7 mouse cellular contexts compared by ENCODE assay signal in the genomic region with DNA sequence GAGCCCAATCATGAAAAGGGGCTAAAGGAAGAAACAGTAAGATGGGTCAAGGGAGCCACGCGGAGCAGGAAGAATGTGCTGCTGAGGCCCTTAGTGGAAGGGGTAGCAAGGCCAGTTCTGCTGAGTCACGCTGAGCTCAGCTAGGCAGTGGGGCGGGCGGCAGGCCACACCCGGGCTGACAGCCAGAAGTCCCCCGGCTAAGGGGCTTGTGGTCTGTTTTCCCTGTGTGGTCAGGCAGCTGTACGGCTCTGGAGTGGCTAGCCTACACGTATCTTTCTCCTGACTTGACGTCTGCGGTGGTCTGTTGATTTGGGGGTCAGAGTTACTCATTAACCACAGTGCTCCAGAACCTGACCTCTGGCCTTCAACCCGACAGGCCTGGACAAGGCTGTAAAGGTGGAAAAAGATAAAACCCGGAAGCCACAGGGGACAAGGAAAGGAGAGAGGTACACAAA. TPM values are rescaled to one million over a fixed set of nuclear protein-coding genes. Genes with fewer than 3 reads are reported as not detected.
DNase-seq lines count a peak whose midpoint lies in the region; ATAC-seq and TF ChIP-seq lines count a peak whose summit lies in the region.

No protein-coding gene starts in this region.

- in situ Hi-C loops in Patski (cut with MboI; ENCODE audit: low pct_unique_long_range_greater_than_20kb): no loop called here

- peaks cover 83% of the 10 kb centered on the region for H3K36me3 ChIP-seq in E14TG2a.4 (ENCODE audit: insufficient read depth, low read length)
- H3K36me3 ChIP-seq in embryonic facial prominence, embryonic 11.5 days (replicated peaks; ENCODE audit: control insufficient read depth, insufficient read depth, low read depth, low read length): peaks cover 7% of the 10 kb centered on the region
- peaks cover 26% of the 10 kb centered on the region for H3K36me3 ChIP-seq in heart, embryonic 11.5 days (ENCODE audit: control insufficient read depth, insufficient read depth, low read length)
- peaks cover 59% of the 10 kb centered on the region for H3K36me3 ChIP-seq in kidney, embryonic 15.5 days
- H3K36me3 ChIP-seq in spleen, adult 2 months (ENCODE audit: control insufficient read depth, insufficient read depth, low read length): peaks cover 34% of the 10 kb centered on the region

- H3K9ac ChIP-seq in embryonic facial prominence, embryonic 11.5 days (replicated peaks; ENCODE audit: low read length): no peak overlapping the region
- peak overlapping the region; percentile 70 for H3K9ac ChIP-seq in heart, embryonic 11.5 days (ENCODE audit: low read depth, low read length)
- H3K9ac ChIP-seq in kidney, embryonic 15.5 days: peak overlapping the region; percentile 6; the same call in 1 of the 2 replicates

- peak; percentile 78 for DNase-seq in Patski (ENCODE audit: low read depth, low spot score)
- peak; percentile 44 for DNase-seq in embryonic facial prominence, embryonic 11.5 days (ENCODE audit: low spot score)
- DNase-seq in lung, postnatal 14 days: peak; percentile 72
- peak in 1 of 2 experiments; percentile 33 for DNase-seq in spleen, adult 2 months (ENCODE audit: low read depth in 1 of 2, low spot score in 2 of 2)

- H3K9me3 ChIP-seq in E14TG2a.4 (ENCODE audit: low read length): no peaks in the 10 kb centered on the region
- no peaks in the 10 kb centered on the region for H3K9me3 ChIP-seq in embryonic facial prominence, embryonic 11.5 days (replicated peaks; ENCODE audit: control insufficient read depth, low read length)
- no peaks in the 10 kb centered on the region for H3K9me3 ChIP-seq in heart, embryonic 11.5 days (replicated peaks; ENCODE audit: control insufficient read depth, low read length)
- no peaks in the 10 kb centered on the region for H3K9me3 ChIP-seq in kidney, embryonic 15.5 days (replicated peaks)

- H3K4me3 ChIP-seq in E14TG2a.4 (replicated peaks; ENCODE audit: low read length): peak overlapping the region; percentile 76
- H3K4me3 ChIP-seq in embryonic facial prominence, embryonic 11.5 days (ENCODE audit: low read depth, low read length): no peak overlapping the region
- H3K4me3 ChIP-seq in heart, embryonic 11.5 days (ENCODE audit: low read depth, low read length): 0 out of 2 replicates have a peak overlapping the region, but pooled peaks have one; percentile 13
- H3K4me3 ChIP-seq in kidney, embryonic 15.5 days (replicated peaks): peak overlapping the region; percentile 68
- H3K4me3 ChIP-seq in spleen, adult 2 months (ENCODE audit: extremely low read depth, insufficient read depth, insufficient read length): no peak overlapping the region

- no peaks in the 10 kb centered on the region for H3K27me3 ChIP-seq in E14TG2a.4 (ENCODE audit: insufficient read depth, low read length)
- H3K27me3 ChIP-seq in Patski: no peaks in the 10 kb centered on the region
- H3K27me3 ChIP-seq in embryonic facial prominence, embryonic 11.5 days (ENCODE audit: control insufficient read depth, insufficient read depth, low read length): no peaks in the 10 kb centered on the region
- H3K27me3 ChIP-seq in heart, embryonic 11.5 days (ENCODE audit: control insufficient read depth, insufficient read depth, low read length): no peaks in the 10 kb centered on the region
- H3K27me3 ChIP-seq in kidney, embryonic 15.5 days: no peaks in the 10 kb centered on the region
- H3K27me3 ChIP-seq in spleen, adult 2 months (ENCODE audit: control insufficient read depth, insufficient read depth, low read length): no peaks in the 10 kb centered on the region

- TF ChIP-seq CTCF in E14TG2a.4 (conservative IDR thresholded peaks at IDR 0.05; ENCODE audit: low read length) (no peak), Patski (IDR thresholded peaks at IDR 0.05) (no peak)
- TF ChIP-seq CTCF in spleen, adult 2 months (IDR thresholded peaks at IDR 0.05; ENCODE audit: extremely low read depth, insufficient read depth, insufficient read length, insufficient replicate concordance): no peak

- peak overlapping the region; percentile 60; the same call in 1 of the 2 replicates for H3K27ac ChIP-seq in embryonic facial prominence, embryonic 11.5 days (replicated peaks; ENCODE audit: low read depth, low read length)
- peak overlapping the region; percentile 93 for H3K27ac ChIP-seq in heart, embryonic 11.5 days (ENCODE audit: low read depth, low read length)
- peak overlapping the region; percentile 94 for H3K27ac ChIP-seq in kidney, embryonic 15.5 days
- peak overlapping the region; percentile 79 for H3K27ac ChIP-seq in spleen, adult 2 months (ENCODE audit: insufficient read depth, low read length)

- POLR2A ChIA-PET in Patski (lab: Charles Lee): no interaction called here

- WGBS in embryonic facial prominence, embryonic 11.5 days: 19% methylated on average over 13 of the region's 13 CpGs
- 9% methylated on average over 13 of the region's 13 CpGs for WGBS in heart, embryonic 11.5 days (ENCODE audit: insufficient replicate concordance)
- WGBS in kidney, embryonic 15.5 days: 12% methylated on average over 13 of the region's 13 CpGs
- 46% methylated on average over 13 of the region's 13 CpGs for WGBS in spleen, adult 2 months

- CTCF ChIA-PET in Patski (lab: Charles Lee): no interaction called here

- TF ChIP-seq POLR2A in spleen, adult 2 months (IDR thresholded peaks at IDR 0.05; ENCODE audit: low read depth, low read length): no peak

- ATAC-seq in Patski: peak; percentile 24
- no peak for ATAC-seq in embryonic facial prominence, embryonic 11.5 days (replicated peaks; ENCODE audit: insufficient number of reproducible peaks, low FRiP score, low TSS enrichment, low read depth)
- no peak for ATAC-seq in heart, embryonic 11.5 days (replicated peaks; ENCODE audit: insufficient number of reproducible peaks, low FRiP score, low TSS enrichment)
- peak; percentile 44 for ATAC-seq in kidney, embryonic 15.5 days (replicated peaks; ENCODE audit: low FRiP score)

- no peak overlapping the region for H3K4me2 ChIP-seq in embryonic facial prominence, embryonic 11.5 days (ENCODE audit: low read depth, low read length)
- H3K4me2 ChIP-seq in heart, embryonic 11.5 days: peak overlapping the region; percentile 71
- H3K4me2 ChIP-seq in kidney, embryonic 15.5 days: peak overlapping the region; percentile 60

- H3K4me1 ChIP-seq in E14TG2a.4 (replicated peaks; ENCODE audit: low read depth, low read length): peaks cover 67% of the 10 kb centered on the region
- peaks cover 8% of the 10 kb centered on the region for H3K4me1 ChIP-seq in embryonic facial prominence, embryonic 11.5 days (ENCODE audit: control insufficient read depth, insufficient read depth, low read length)
- H3K4me1 ChIP-seq in heart, embryonic 11.5 days (ENCODE audit: control insufficient read depth, insufficient read depth, low read length): peaks cover 33% of the 10 kb centered on the region
- H3K4me1 ChIP-seq in kidney, embryonic 15.5 days: peaks cover 52% of the 10 kb centered on the region
- H3K4me1 ChIP-seq in spleen, adult 2 months (ENCODE audit: control insufficient read depth, insufficient read depth, insufficient read length): peaks cover 9% of the 10 kb centered on the region; the same call in 1 of the 2 replicates

RNA-seq across cellular contexts. Expression of a gene that starts 1.2 kb away (rescaled TPM):
- 15.6 TPM for polyA plus RNA-seq in Patski (2021)
- polyA plus RNA-seq in embryonic facial prominence, embryonic 11.5 days (2014; fragmentation: Nextera tagmentation; extraction: Ambion mirVana): 4,830 and 5,123 TPM in 2 replicates
- polyA plus RNA-seq in heart, embryonic 11.5 days (2014; fragmentation: Nextera tagmentation; extraction: Ambion mirVana): 4,030 and 4,320 TPM in 2 replicates
- polyA plus RNA-seq in kidney, embryonic 15.5 days (2015; fragmentation: Nextera tagmentation; extraction: Ambion mirVana): 4,509 and 4,690 TPM in 2 replicates
- 2,804 and 3,579 TPM in 2 replicates for polyA plus RNA-seq in spleen, adult 2 months (2012; rRNA removed)

RNA-seq across cellular contexts. Expression of a gene that starts 5.8 kb away (rescaled TPM):
- polyA plus RNA-seq in Patski (2021): 201 TPM
- polyA plus RNA-seq in embryonic facial prominence, embryonic 11.5 days (2014; fragmentation: Nextera tagmentation; extraction: Ambion mirVana): 151 and 168 TPM in 2 replicates
- 91.3 and 146 TPM in 2 replicates for polyA plus RNA-seq in heart, embryonic 11.5 days (2014; fragmentation: Nextera tagmentation; extraction: Ambion mirVana)
- polyA plus RNA-seq in kidney, embryonic 15.5 days (2015; fragmentation: Nextera tagmentation; extraction: Ambion mirVana): 184 and 195 TPM in 2 replicates
- polyA plus RNA-seq in spleen, adult 2 months (2012; rRNA removed): 129 and 163 TPM in 2 replicates

RNA-seq across cellular contexts. Expression of a gene that starts 20.8 kb away (rescaled TPM):
- 0.47 TPM for polyA plus RNA-seq in Patski (2021)
- polyA plus RNA-seq in embryonic facial prominence, embryonic 11.5 days (2014; fragmentation: Nextera tagmentation; extraction: Ambion mirVana): 0.43 and 0.95 TPM in 2 replicates
- polyA plus RNA-seq in heart, embryonic 11.5 days (2014; fragmentation: Nextera tagmentation; extraction: Ambion mirVana): 1.5 and 2.2 TPM in 2 replicates
- 1.0 and 1.1 TPM in 2 replicates for polyA plus RNA-seq in kidney, embryonic 15.5 days (2015; fragmentation: Nextera tagmentation; extraction: Ambion mirVana)
- polyA plus RNA-seq in spleen, adult 2 months (2012; rRNA removed): 0.04 and 0.49 TPM in 2 replicates

RNA-seq across cellular contexts. Expression of a gene that starts 23.0 kb away (rescaled TPM):
- polyA plus RNA-seq in Patski (2021): 82.1 TPM
- 172 and 179 TPM in 2 replicates for polyA plus RNA-seq in embryonic facial prominence, embryonic 11.5 days (2014; fragmentation: Nextera tagmentation; extraction: Ambion mirVana)
- polyA plus RNA-seq in heart, embryonic 11.5 days (2014; fragmentation: Nextera tagmentation; extraction: Ambion mirVana): 98.2 and 104 TPM in 2 replicates
- 165 and 167 TPM in 2 replicates for polyA plus RNA-seq in kidney, embryonic 15.5 days (2015; fragmentation: Nextera tagmentation; extraction: Ambion mirVana)
- polyA plus RNA-seq in spleen, adult 2 months (2012; rRNA removed): 55.3 and 56.0 TPM in 2 replicates

RNA-seq across cellular contexts. Expression of a gene that starts 25.7 kb away (rescaled TPM):
- polyA plus RNA-seq in Patski (2021): not detected
- polyA plus RNA-seq in embryonic facial prominence, embryonic 11.5 days (2014; fragmentation: Nextera tagmentation; extraction: Ambion mirVana): not detected in 2 replicates
- not detected in 2 replicates for polyA plus RNA-seq in heart, embryonic 11.5 days (2014; fragmentation: Nextera tagmentation; extraction: Ambion mirVana)
- not detected in 2 replicates for polyA plus RNA-seq in kidney, embryonic 15.5 days (2015; fragmentation: Nextera tagmentation; extraction: Ambion mirVana)
- polyA plus RNA-seq in spleen, adult 2 months (2012; rRNA removed): 0.13 TPM in 1 of 2 replicates, not detected in the other

Comparison
In these comparisons a context has a peak if more than half of its experiments do, and no peak if none do; other contexts are left out.
1. H3K4me3 ChIP-seq: peak in E14TG2a.4 (single experiment), heart, embryonic 11.5 days (single experiment) and kidney, embryonic 15.5 days (single experiment); none in embryonic facial prominence, embryonic 11.5 days (single experiment) and spleen, adult 2 months (single experiment).
2. ATAC-seq: peak in Patski (single experiment) and kidney, embryonic 15.5 days (single experiment); none in embryonic facial prominence, embryonic 11.5 days (single experiment) and heart, embryonic 11.5 days (single experiment).
3. RNA of a gene that starts 1.2 kb away (polyA plus RNA-seq): 4,830 to 5,123 TPM in embryonic facial prominence, embryonic 11.5 days, 4,509 to 4,690 TPM in kidney, embryonic 15.5 days, 4,030 to 4,320 TPM in heart, embryonic 11.5 days and 2,804 to 3,579 TPM in spleen, adult 2 months; 15.6 TPM in Patski (single experiment); every median in the first group is over 100 times any median in the second.
4. Peak in every context shown above with its lines, with median percentiles within 50 percentile points of each other: H3K27ac ChIP-seq.